Mouse (Mus musculus): ENCODE measurements at regions not wholly inside any gene's neighbourhood (a gene's known extent, or its start where the extent isn't known, plus 50 kb on each side); places are given as distances from the start of the nearest gene placed in this dataset.

DNA sequence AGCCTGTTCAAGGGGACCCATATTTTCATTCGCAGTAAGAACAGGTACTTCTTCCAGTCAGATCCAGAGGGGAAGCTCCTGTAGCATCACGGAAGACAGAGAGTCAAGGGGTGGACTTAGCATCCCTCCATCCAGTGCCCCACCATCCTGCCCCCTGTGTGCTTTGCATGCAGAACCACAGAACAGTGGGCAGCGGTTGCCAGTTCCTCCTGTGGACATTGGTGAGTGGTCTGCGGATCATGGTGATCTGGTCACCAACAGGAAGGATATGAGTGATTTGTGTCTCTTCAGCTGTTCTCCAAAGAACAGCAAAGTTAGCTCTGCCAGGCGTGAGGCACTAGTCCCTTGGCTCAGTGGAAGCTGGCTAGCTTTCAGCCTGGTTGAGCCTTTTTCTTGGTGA is 122.8 kb upstream of the Frmd6 start:
- DNase-seq, result no peak
- intact Hi-C loops (cut with DNase I; ENCODE audit: low total_unique reads), result no loop called here

DNA sequence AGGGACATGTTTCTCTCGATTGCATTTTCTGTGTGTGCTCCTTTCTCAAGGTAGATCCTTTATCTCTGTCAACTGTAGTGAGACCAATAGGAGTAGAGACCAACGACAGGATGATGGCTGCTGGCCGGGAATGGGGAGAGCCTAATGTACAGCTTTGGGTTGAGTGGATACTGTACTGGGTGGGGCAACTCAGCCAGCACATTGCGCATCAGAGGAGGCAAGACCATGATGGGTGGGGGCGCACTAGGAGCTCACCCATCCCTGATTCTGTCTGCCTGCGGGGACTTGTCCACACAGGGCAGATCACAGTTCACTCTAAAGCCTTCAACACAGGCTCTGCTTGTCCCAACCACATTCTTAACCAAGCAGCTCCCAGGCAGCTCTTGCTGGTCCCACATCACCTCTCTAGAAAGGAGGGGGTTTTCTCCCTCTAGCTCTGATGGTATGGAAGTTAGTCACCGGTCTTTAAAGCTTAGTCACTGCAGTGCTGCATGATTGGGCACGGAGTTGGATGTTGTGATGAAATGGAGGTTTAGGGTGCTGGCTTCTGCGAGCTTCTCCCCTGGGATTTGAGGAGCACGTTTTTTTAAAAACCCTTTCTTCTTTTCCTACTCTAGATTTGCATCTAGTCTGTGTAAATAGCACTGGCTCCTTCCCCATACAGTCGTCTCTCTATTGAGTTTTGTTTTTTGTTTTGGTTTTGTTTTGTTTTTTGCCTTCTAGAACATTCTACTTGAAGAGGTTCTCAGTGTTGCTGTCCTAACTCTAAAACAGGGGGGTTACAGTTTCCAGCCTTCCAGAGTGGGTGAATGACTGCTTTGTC is 118.3 kb upstream of the Frmd6 start:
- DNase-seq, result no peak
- intact Hi-C loops (cut with DNase I; ENCODE audit: low total_unique reads), result no loop called here

DNA sequence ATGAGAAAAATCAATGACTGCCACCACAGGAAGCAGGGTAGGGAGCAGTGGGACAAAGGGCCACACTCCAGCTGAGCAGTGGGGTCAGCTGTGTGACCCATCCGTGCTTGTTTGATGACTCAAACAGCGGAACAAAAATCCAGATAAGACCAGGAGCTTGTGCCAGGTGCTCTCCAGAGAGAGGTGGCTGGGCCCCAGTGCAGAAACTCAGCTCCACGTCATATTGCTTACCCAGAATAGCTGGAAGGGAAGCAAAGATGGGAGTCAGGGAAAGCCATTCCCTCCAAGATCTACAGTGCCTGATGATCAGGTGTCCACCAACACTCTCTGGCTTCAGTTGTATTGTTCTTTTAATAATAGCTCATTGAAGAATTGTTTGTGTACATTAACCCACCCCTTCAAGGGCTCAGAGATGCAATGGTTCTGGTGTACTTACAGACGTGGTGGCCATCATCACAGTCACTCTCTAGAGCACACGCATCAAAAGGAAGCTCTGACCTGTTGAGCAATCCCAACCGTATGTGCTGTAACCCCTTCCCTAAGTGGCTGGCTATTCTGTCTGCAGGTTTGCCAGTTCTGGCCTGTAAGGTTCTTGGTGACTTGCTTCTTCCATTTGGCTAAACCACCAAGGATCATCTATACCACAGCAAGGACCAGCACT is 117.6 kb upstream of the Frmd6 start:
- DNase-seq, result no peak
- intact Hi-C loops (cut with DNase I; ENCODE audit: low total_unique reads), result no loop called here

DNA sequence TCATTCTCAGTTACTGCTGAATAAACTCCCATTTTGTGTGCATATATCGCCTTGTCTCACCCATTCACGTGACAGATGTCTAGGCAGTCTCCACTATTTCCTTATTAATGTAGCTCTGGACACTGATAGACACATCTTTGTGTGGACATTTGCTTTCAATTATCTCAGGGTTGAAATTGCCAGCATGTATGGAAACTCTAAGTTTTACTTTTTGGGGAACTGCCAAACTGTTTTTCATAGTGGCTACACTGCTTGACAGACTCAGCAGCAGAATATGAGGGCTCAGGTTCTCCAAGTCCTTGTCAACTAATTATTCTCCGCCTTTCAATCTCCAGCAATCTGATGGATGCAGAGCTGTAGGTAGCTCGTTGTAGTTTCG is 117.0 kb upstream of the Frmd6 start:
- intact Hi-C loops (cut with DNase I; ENCODE audit: low total_unique reads), result no loop called here
- DNase-seq, result no peak

DNA sequence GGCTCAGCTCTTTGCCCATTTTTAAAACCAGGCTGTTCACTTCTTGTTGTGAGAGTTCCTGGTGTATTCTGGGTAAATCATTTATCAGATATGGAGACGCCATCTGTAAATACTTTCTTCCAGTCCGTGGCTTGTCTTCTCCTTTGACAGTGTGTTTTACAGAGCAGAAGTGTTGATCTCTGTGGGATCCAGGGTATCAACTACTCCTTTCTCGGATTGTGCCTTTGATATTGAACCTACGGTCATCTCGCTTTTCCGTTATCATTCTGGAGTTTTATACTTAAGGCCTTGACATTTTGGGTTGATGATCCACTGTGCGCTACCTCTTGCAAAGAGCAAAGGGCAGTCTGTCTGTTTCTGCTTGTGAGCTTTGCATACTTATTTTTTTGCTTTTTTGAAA is 115.0 kb upstream of the Frmd6 start:
- intact Hi-C loops (cut with DNase I; ENCODE audit: low total_unique reads), result no loop called here
- no peak for DNase-seq

DNA sequence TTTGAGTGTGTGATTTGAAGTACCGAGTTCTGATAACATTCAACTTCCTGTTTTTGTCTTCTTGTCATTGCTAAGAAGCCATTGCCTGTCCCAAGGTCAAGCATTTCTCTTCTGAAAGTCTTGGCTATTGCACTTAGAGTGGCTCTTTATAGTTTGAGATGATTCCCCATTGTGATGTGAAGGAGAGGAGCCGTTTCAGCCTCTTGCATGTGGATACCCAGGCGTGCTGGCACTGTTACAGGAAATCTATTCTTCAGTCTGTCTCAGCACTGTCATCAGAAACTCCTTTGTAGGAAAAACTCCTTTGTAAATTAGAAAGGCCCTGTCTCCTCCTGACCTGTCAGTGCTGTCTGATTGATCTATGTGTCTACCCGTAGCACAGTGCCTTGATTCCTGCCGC is 114.3 kb upstream of the Frmd6 start:
- intact Hi-C loops (cut with DNase I; ENCODE audit: low total_unique reads), result no loop called here
- no peak for DNase-seq

DNA sequence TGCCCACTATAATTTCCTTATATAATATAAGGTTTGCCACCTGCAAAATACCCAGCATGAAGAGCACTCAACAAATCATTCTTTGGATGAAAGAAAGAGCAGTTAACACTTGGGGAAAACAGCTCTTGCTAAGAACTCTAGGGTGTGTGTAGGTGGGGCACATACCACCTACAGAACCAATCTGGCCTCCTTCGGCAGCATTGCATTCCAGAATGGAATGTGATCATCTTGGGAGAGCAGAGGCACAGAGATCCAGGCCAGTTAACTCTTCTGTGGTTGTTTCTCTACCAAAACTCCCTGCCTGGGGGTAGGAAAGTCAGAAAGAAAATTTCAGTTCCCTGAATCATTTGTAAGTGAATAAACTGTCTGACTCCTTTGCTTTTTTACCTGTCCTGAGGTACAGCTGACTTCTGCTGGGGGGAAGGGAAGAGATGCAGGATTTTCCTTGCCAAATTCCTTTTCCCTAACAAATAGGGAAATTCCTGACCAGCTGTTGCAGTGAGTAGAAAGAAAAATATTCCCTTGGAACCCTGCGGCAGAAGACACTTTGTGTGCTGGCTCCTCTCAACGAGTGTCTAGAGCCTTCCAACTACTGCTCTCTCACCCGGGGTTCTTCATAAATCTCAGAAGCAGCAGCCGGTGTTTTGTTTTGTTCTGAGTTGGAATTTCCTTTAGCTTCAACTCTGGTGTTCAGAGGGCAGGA is 112.8 kb upstream of the Frmd6 start:
- intact Hi-C loops (cut with DNase I; ENCODE audit: low total_unique reads), result no loop called here
- DNase-seq, result no peak

DNA sequence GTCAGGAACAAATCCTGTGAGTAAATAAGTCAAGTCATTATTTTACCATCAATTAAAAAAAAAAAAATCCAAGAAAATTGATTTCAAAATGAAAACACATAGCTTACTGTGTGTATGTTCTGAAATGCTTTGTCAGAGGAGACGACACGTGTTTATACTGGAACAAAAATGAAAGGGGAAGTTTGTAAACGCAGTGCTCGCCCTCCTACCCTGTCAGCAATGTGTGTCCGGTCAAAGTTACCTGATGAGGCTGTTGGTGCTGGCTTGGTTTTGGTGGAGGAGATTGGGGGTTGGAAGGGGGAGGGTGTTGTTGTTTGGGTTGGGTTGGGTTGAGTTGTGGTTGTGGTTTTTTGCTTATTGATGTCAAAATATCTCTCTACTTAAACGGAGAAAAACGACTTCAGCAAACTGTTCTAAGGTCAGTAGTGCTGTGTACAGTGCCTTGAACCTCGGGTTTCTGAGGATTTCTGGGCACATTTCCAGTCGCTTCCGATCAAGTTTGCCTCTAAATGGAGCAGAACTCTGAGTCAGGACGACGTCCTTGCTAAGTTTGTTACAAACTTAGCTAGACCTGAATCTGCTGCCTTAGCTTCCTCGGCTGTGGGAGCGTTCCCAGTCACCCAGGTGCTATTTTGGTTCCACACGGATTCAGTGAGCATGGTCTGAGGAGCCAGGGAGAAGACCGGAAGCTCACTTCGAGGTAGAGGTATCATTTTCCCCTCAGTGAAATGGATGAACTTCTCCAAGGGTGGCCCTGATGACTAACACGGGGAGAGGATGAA is 111.6 kb upstream of the Frmd6 start:
- intact Hi-C loops (cut with DNase I; ENCODE audit: low total_unique reads), result no loop called here
- DNase-seq, result peak; percentile 13

DNA sequence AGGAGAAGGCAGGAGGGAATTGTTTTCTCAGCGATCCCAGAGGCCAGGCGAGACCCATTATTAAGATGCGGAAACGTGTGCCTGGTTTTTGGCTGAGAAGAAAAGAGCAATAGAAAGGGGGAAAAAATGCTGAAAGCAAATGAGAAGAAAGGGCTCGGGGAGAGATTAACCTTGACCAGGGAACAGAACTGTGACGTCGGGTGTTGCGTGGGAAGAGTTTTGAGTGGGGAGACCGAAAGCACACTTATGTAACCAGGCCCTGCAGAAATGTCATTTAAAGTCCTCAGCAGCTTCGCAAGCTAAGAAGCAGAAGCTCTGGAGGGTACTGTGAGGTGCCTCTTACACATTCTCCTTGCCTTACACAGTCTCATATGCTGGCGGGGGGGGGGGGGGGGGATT is 111.0 kb upstream of the Frmd6 start:
- intact Hi-C loops (cut with DNase I; ENCODE audit: low total_unique reads), result no loop called here
- DNase-seq, result no peak

DNA sequence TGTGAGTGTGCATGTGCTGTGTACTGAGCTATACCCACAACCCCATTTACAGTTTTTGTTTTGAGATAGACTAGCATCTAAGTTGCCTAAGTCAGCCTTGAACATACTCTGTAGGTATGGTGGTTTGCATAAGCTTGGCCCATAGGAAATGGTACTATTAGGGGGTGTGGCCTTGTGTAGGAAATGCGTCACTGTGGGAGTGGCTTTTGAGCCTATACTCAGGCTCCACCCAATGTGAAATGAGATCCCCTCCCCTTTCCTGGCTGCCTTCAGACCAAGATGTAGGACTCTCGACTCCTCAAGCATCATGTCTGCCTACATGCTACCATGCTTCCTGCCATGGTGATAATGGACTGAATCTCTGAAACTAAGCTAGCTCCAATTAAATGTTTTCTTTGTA is 109.5 kb upstream of the Frmd6 start:
- intact Hi-C loops (cut with DNase I; ENCODE audit: low total_unique reads), result no loop called here
- no peak for DNase-seq

DNA sequence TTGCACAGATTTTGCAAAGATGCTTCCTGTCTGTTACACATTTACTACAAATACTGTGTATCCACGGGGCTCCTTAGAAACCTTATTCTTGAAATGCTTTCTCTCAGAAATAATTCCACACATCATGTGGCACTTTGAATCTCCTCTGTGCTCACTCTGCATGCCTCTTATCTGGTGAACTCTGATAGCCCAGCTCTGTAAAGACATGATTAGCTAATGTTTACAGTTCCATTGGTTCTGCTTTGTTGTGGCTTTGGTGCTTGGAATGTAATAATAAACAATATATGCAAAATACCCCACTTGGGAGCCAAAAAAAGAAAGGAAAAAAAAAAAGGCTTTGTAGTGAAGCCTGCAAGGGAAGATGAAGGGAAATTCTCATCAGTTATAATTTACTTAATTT is 106.7 kb upstream of the Frmd6 start:
- DNase-seq, result no peak
- intact Hi-C loops (cut with DNase I; ENCODE audit: low total_unique reads), result no loop called here

DNA sequence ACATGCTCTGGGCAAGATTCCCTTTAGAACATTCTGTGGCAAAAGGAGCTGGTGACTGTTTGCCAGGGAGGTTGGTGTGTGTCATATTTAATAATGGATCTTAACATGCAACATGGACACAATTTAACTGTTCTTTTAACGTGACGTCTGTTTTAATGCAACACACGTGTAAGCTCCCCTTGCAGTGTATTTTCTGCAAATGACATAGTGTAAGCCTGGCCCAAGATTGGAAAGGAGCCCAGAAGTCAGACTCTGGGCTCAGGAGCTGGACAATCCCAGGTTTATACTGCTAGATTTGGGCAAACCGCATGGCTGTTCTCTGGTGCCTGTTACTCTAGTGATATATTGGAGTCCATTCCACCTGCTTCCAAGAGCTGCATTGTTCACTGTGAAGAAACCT is 106.1 kb upstream of the Frmd6 start:
- no peak for DNase-seq
- intact Hi-C loops (cut with DNase I; ENCODE audit: low total_unique reads), result no loop called here

DNA sequence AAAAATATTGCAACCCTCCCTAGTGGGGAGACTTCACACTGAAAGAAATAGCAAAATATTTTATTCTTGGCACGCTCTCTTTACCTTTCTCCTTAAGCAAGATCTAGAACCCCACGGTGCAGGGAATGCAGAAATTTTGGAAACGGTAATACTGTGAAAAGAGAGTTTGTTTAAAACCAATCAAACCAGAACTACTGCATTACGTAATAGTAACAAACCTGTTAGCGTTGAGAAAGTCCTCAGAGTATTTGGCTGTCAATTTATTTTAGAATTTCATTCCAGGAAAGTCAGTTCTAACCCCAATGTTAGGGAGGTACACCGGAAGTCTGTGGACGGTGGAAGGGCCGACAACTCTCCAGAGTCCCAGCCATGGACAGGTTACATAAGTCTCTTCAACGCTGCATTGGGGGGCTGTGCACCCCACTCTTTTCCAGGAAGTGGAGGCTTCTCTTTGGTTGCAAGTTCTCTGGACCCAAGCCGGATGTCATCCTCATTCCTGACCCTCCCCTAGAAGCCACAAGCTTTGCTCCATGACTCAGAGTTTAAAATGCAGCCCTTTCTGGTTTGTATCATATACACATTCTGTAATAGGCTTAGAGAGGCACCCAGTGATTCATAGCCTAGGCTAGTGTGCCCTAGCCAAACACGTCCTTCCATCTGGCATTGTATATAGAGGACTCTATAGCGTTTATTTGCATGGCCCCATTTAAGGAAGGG is 105.0 kb upstream of the Frmd6 start:
- intact Hi-C loops (cut with DNase I; ENCODE audit: low total_unique reads), result no loop called here
- no peak for DNase-seq

DNA sequence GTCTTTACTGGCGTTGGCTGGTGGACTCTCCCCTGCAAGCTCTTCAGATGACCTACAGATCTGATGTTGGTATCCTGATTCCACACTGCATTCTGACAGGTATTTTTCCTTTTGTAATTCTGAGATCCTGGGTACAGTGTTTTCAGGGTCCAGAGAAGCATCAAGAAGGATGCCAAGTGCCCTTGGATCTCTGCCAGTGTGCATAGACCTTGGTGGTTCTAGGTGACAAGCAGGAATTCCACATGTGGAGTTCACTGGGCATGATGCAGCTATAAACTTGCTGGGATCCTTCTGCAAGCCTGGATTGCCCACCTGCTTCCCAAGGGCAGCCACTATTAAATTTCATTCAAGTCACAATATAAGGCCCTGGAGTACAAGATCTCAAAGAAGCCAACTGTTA is 100.0 kb upstream of the Frmd6 start:
- intact Hi-C loops (cut with DNase I; ENCODE audit: low total_unique reads), result no loop called here
- DNase-seq, result no peak

DNA sequence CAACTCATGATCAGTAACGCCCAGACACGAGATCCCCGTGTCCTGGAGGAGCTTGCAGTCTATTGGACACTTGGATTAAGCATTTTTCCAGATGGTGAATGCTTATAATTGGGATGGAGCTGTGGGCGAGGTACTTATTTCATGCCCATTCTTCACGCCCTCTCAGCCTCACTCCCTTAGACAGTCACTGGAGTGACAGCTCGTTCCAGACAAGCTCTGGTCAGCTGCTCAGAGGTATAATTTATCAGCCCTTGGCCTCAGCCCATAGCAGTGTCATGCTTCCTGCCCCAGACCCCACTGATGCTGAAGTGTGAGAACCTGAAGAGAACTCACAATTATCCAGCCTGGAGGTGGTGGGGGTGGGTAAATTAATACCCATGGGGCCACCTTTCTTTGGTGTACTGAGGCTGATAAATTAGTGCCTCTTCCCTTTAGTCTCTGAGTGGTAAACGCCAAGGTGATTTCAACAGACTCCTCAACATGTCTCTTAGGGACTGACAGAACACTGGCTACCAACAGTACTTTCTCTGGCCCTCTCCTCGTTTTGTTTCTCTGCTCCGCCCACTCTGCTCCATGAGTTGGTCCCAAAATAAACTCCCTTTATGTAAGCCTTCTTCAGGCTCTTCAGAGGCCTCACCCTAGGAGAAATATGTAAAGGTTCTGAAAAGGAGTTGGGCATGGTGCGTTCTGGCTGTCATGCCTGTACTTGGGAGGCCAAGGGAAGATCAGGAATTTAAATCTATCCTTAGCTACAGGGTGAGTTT is 97.6 kb upstream of the Frmd6 start:
- no peak for DNase-seq
- intact Hi-C loops (cut with DNase I; ENCODE audit: low total_unique reads), result no loop called here

DNA sequence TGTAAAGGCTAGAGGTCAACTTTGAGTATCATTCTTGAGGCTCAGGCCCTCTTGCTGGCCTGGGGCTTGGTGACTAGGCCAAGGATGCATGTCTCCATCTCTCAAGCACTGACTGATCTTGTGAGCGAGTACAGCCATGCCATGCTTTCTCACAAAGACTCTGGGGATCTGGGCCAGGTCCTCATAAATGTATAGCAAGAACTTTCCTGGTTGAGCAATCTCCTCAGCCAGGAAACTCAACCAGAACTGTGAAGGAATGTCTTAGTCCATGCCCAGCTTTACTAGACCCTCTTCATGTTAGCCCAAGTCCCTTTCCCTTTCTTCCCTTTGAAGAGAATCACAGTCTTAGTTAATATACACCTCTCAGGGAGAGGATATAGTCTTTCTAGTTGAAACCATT is 96.9 kb upstream of the Frmd6 start:
- intact Hi-C loops (cut with DNase I; ENCODE audit: low total_unique reads), result no loop called here
- DNase-seq, result no peak

DNA sequence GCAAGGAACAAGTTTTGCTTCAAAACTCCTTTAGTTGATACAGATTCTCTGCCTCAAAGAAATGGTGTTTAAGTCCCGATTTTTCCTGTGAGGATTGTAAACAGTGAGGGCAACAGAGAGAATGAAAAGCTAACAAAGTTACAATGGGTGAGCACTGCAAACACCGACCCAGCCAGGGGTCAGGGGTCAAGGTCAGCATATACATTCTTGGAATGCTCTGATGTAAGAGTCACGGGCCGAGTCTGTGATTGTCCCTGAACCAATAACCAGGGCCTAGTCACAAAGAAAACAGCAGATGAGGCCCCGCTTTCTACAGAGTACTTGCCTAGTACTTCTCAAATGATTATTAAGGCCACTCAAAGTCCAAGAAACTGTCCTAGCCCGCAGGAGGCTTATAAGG is 95.4 kb upstream of the Frmd6 start:
- intact Hi-C loops (cut with DNase I; ENCODE audit: low total_unique reads), result no loop called here
- no peak for DNase-seq

DNA sequence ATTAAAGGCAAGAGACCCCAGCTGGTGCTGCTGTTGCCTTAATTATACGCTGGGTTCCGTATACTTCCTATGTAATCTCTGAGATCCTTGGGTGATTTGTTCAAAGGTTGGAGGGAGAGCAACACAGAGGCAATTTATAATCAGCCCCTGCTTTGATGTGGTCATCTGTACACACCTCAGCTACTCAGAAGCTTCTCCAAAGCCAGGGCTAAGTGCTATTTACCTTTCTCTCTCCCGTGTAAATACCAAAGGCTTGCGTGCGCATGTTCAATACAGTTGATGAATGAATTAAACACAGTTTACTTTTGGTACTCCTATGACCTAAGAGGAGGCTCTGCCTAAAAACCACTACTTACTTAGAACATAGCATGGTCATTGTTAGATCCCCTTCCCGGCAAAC is 93.8 kb upstream of the Frmd6 start:
- intact Hi-C loops (cut with DNase I; ENCODE audit: low total_unique reads), result no loop called here
- no peak for DNase-seq

DNA sequence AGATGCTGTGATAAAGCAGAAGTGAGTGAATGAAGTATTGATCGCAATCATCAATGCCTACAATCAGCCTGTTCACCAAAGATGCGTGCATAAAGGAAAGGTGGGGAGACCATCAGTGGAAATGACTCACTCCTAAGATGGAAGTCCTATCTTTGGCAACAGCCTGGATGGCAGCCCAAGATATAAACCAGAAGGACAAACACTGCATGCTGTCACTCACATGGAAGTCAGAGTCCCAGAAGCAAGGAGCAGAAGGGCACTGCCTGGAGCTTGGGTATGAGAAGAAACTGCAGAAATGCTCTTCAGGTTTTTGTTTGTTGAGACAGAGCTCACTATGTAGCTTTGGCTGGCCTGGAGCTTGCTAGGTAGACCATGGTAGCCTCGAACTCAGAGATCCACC is 92.7 kb upstream of the Frmd6 start:
- intact Hi-C loops (cut with DNase I; ENCODE audit: low total_unique reads), result no loop called here
- DNase-seq, result no peak

Measured in gastrocnemius, postnatal 14 days (tissue).